Mouse (Mus musculus) B cell, adult (primary cell): ENCODE measurements around the gene Ndufaf1. TPM values are rescaled to one million over a fixed set of nuclear protein-coding genes. Genes with fewer than 3 reads are reported as not detected.

Source experiments
- total RNA-seq: library from RNA; stranded (reverse); gene quantifications from 4 replicates; pipeline ENCODE4 v1.2.4, GENCODE M21; 2023; ENCODE audit not compliant: inconsistent age

Ndufaf1 gene
- 14.0 to 19.5 TPM (median 16.4 TPM) in 4 replicates for total RNA-seq

GRCm38 (mm10) chr2:119662220-119663182, at the start of gene Ndufaf1:
Gene Ndufaf1 (minus strand): TSS chr2:119662827.

DNA sequence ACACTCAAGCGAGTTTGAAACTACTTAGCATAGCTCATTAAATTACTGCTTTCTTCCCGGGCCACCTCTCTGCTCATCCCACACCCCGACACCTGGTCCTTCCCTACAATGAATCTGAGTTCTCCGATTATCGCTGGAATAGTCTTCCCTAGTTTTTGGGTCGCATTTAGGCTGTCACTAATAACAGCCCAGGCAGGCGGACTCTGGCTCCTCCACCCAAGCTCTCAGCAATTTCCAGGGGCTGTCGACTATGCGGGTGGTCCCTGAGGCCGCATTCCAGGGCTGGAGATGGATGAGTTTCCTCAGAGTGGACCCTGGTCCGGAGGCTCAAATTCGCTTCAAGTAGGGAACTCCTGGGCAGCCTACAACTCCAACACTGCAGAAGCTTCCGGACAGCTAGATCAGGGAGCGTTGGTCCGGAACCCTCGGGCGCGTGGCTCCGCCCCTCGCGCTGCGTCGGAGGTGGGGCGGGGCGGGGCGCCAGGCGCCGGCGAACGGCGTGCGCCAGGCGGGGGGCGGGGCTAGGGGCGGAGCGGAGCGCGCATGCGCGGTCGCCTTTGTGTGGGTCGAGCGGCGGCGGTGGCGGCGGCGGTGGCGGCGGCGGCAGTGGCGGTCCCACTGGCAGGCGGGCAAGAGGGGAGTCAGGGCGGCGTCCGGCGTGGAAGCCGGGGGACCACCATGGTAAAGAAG, 12.0 kb upstream of the Ndufaf1 start, which contains the start of gene Rtf1:
Rtf1 (plus strand) TSS at position 544 of the 690 bp plus-strand sequence.

DNA sequence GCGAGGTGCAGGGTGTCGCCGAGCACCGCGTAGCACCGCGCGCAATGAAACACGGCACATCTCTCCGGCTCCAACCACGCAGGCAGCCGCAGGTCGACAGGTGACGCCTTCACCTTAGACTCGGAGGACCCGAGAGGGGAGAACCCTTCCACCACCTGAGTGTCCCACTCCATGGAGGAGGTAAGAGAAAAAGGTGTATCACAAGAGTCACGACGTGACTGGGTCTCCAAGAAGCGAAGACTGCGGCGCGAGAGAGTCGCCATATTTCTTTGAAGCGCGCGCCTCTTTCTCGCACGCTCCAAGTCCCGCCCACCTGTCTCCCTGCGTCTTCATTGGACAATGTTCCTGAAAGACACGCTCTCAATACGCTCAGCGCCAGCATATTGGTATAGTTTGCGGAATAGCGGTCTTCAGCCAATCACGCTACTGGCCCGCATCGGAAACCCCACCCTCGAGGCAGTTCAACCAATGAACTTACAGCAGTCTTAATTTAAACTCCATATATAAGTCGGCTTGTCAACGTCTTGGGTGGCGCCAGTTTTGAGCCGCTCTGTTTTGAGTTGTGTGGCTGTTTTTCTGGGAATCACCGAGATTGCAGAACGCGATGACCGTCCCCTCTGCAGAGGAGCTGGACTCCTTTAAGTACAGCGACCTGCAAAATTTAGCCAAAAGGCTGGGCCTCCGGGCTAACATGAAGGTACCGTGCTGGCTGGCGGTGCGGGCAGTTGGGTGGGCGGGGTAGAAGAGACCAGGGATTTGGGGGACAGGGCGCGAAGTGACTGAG, 44.2 kb downstream of the Ndufaf1 start, which contains the start of the genes Nusap1 and Oip5:
Nusap1 (plus strand) TSS at position 100 of the 784 bp plus-strand sequence.
Oip5 (minus strand) TSS at position 271 of the 784 bp plus-strand sequence.

Other genes with a start within 250 kb of the Ndufaf1 start
- gene Ino80, start 185.1 kb downstream of the Ndufaf1 start, total RNA-seq = 38.9 to 47.4 TPM (median 42.3 TPM) in 4 replicates
- gene Exd1, start 115.2 kb downstream of the Ndufaf1 start, total RNA-seq = 0.10 to 0.36 TPM (median 0.10 TPM) in 3 of 4 replicates, not detected in the other
- gene Chp1, start 115.1 kb downstream of the Ndufaf1 start, total RNA-seq = 69.0 to 78.1 TPM (median 70.2 TPM) in 4 replicates
- gene Nusap1, start 44.5 kb downstream of the Ndufaf1 start, total RNA-seq = 2.2 to 3.9 TPM (median 3.3 TPM) in 4 replicates
- gene Oip5, start 44.4 kb downstream of the Ndufaf1 start, total RNA-seq = 1.4 to 2.3 TPM (median 1.7 TPM) in 4 replicates
- 52.8 to 57.7 TPM (median 53.4 TPM) in 4 replicates for gene Rtf1, start 12.2 kb upstream of the Ndufaf1 start, total RNA-seq
- 0.58 to 0.66 TPM in 2 of 4 replicates, not detected in the others for gene Itpka, start 79.5 kb upstream of the Ndufaf1 start, total RNA-seq
- 21.2 to 27.1 TPM (median 24.0 TPM) in 4 replicates for gene Ltk, start 97.6 kb upstream of the Ndufaf1 start, total RNA-seq
- gene Rpap1, start 124.7 kb upstream of the Ndufaf1 start, total RNA-seq = 30.7 to 37.0 TPM (median 34.7 TPM) in 4 replicates
- gene Tyro3, start 134.9 kb upstream of the Ndufaf1 start, total RNA-seq = 0.12 to 0.39 TPM (median 0.13 TPM) in 3 of 4 replicates, not detected in the other
- 112 to 127 TPM (median 125 TPM) in 4 replicates for gene Mga, start 234.4 kb upstream of the Ndufaf1 start, total RNA-seq